Mouse (Mus musculus) embryonic facial prominence, embryonic 12.5 days (tissue): ENCODE data around the gene 2310034G01Rik. TPM values are rescaled to one million over a fixed set of nuclear protein-coding genes. Genes with fewer than 3 reads are reported as not detected.

Experiments
- ATAC-seq: fragments of 200-750 bp; cut with Nextera tagmentation; 2 replicates; pipeline ENCODE4 v1.8.0; 2017; ENCODE audit not compliant: insufficient number of reproducible peaks, insufficient read depth, low FRiP score, low TSS enrichment
- H3K27ac ChIP-seq: fragments of 300-500 bp; sonication (generic); 2 replicates; pipeline ENCODE4 v1.5.1; 2016; ENCODE audit warnings: mild to moderate bottlenecking
- H3K27me3 ChIP-seq: fragments of 300-500 bp; sonication (generic); 2 replicates; pipeline ENCODE4 v1.6.1; 2016; ENCODE audit warnings: mild to moderate bottlenecking, moderate library complexity
- H3K36me3 ChIP-seq: fragments of 300-500 bp; sonication (generic); 2 replicates; pipeline ENCODE4 v1.6.1; 2016; ENCODE audit warnings: mild to moderate bottlenecking
- H3K4me1 ChIP-seq: fragments of 300-500 bp; sonication (generic); 2 replicates; pipeline ENCODE4 v1.6.1; 2016
- H3K4me2 ChIP-seq: fragments of 300-500 bp; sonication (generic); replicated peaks from 2 replicates; pipeline ENCODE4 v1.6.1; 2016; ENCODE audit warnings: mild to moderate bottlenecking, moderate library complexity
- H3K4me3 ChIP-seq: fragments of 300-500 bp; sonication (generic); 2 replicates; pipeline ENCODE4 v1.5.1; 2016; ENCODE audit warnings: mild to moderate bottlenecking
- H3K9ac ChIP-seq: fragments of 300-500 bp; sonication (generic); 2 replicates; pipeline ENCODE4 v1.6.1; 2016; ENCODE audit warnings: mild to moderate bottlenecking, moderate library complexity
- H3K9me3 ChIP-seq: fragments of 300-500 bp; sonication (generic); 2 replicates; pipeline ENCODE4 v1.6.1; 2016; ENCODE audit warnings: mild to moderate bottlenecking, moderate library complexity
- WGBS: fragments of 180-500 bp; shearing (Covaris S2); methylation state at CpG from one replicate; pipeline ENCODE4 v1.1.7; 2016; 5-methylcytosine and 5-hydroxymethylcytosine counted together
- polyA plus RNA-seq: library from polyadenylated mRNA; unstranded; fragments of >200 nt; fragmentation: Nextera tagmentation; extraction: Ambion mirVana; gene quantifications from 2 replicates; pipeline ENCODE4 v1.2.1, GENCODE M21; 2016

2310034G01Rik gene
- polyA plus RNA-seq, 1 experiment from 2014 or later, result 2.2 TPM

GRCm38 (mm10) chr19:46317546-46317885 is 32.6 kb downstream of the 2310034G01Rik start:
- no peak for ATAC-seq
- no peaks in the 10 kb centered on the region for H3K9me3 ChIP-seq
- peaks cover 33% of the 10 kb centered on the region for H3K4me1 ChIP-seq
- H3K36me3 ChIP-seq, result no peaks in the 10 kb centered on the region
- peak overlapping the region; percentile 62 for H3K9ac ChIP-seq
- peak overlapping the region; percentile 81 for H3K4me2 ChIP-seq
- H3K27ac ChIP-seq, result peak overlapping the region; percentile 41; the same call in 1 of the 2 replicates
- H3K4me3 ChIP-seq, result peak overlapping the region; percentile 45
- H3K27me3 ChIP-seq, result peaks cover 98% of the 10 kb centered on the region
- 1% methylated on average over 45 of the region's 48 CpGs for WGBS

GRCm38 (mm10) chr19:46316846-46317545 is 33.1 kb downstream of the 2310034G01Rik start:
- Histone ChIP-seq H3K9ac (peak overlapping the region; percentile 62; the same call in 1 of the 2 replicates), H3K4me2 (peak overlapping the region; percentile 81), H3K4me3 (peak overlapping the region; percentile 45), H3K4me1 (peaks cover 33% of the 10 kb centered on the region), H3K27ac (no peak overlapping the region), H3K27me3 (peaks cover 95% of the 10 kb centered on the region), H3K36me3 (no peaks in the 10 kb centered on the region), H3K9me3 (no peaks in the 10 kb centered on the region)
- WGBS, result 36% methylated on average over 15 of the region's 15 CpGs
- ATAC-seq, result no peak

DNA sequence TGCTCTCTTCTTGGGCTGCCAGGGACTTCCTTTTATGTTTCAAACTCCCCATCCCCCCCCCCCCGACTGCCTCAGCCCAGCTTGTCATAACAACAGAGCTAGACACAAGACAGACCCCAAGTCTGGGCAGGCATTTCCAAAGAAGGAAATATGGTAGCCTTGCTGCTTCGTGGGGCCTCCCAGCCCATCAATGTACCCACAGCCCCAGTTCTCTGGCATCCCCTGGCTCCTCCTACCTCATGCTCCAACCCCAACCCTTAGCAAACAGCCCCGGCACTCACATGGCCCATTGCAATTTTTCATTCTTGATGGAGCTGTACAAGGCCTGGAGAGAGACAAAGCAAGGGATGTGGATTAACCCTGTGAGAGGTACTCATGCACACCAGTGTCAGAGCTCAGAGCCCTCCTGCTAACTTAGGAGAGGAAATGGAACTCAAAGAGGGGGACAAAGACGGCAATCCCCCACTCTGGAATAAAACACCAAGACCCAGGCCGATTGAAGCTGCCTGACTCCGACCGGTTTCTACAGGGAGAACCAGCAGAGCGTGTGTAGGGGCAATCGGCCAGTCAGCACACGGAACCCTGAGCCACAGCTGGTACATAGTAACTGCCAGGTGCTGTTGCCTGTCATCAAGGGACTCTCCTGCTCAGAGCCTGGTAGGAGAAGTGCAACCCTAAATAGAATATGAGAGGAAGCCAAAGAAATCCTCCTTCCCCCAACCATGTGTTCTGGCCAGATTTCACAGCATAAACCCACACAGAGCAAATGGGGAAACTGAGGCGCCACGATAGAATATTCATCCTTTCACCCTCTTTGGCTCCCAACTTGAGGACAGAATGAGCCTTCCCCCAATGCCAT is 34.1 kb downstream of the 2310034G01Rik start:
- Histone ChIP-seq H3K36me3 (peaks cover 7% of the 10 kb centered on the region; the same call in 1 of the 2 replicates), H3K4me1 (peaks cover 25% of the 10 kb centered on the region; the same call in 1 of the 2 replicates), H3K27me3 (peaks cover 85% of the 10 kb centered on the region), H3K4me3 (peak overlapping the region; percentile 10; the same call in 1 of the 2 replicates), H3K4me2 (no peak overlapping the region), H3K27ac (no peak overlapping the region), H3K9ac (no peak overlapping the region), H3K9me3 (no peaks in the 10 kb centered on the region)
- WGBS, result 47% methylated on average over 12 of the region's 12 CpGs
- no peak for ATAC-seq

- peaks cover 76% of the 10 kb centered on the region for H3K27me3 ChIP-seq
- no peak overlapping the region for H3K4me2 ChIP-seq
- H3K36me3 ChIP-seq, result peaks cover 15% of the 10 kb centered on the region; the same call in 1 of the 2 replicates
- H3K9ac ChIP-seq, result no peak overlapping the region
- no peak overlapping the region for H3K27ac ChIP-seq
- 35% methylated on average over 14 of the region's 14 CpGs for WGBS
- no peak overlapping the region for H3K4me3 ChIP-seq
- no peaks in the 10 kb centered on the region for H3K9me3 ChIP-seq
- no peak for ATAC-seq
- peaks cover 25% of the 10 kb centered on the region; the same call in 1 of the 2 replicates for H3K4me1 ChIP-seq
These were observed 35.0 kb downstream of the 2310034G01Rik start for GRCm38 (mm10) chr19:46314872-46315742.

- Histone ChIP-seq H3K4me3 (no peak overlapping the region), H3K4me1 (peaks cover 25% of the 10 kb centered on the region; the same call in 1 of the 2 replicates)
- 9% methylated on average over 18 of the region's 18 CpGs for WGBS
These were observed 35.9 kb downstream of the 2310034G01Rik start for GRCm38 (mm10) chr19:46314151-46314601.

DNA sequence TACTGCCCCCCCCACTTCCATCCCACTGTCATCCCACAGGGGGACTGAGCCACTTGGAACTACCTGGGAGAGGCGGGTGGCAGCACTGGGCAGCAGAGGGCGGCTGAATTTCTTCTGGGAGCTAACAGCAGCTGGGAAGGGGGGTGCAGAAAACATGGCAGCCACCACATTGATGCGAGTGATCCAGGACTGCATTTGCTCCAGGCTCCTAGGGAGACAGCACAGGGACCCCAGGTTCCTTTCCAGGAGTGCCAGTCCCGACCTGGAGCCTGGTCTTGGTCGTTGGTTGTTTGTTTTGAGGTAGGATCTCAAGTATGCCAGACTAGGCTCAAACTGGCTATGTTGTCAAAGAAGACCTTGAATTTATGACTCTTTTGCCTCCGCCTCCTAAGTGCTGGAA is 36.5 kb downstream of the 2310034G01Rik start:
- Histone ChIP-seq H3K9ac (no peak overlapping the region), H3K36me3 (peaks cover 18% of the 10 kb centered on the region; the same call in 1 of the 2 replicates), H3K27ac (no peak overlapping the region), H3K9me3 (no peaks in the 10 kb centered on the region), H3K27me3 (peaks cover 65% of the 10 kb centered on the region), H3K4me1 (peaks cover 24% of the 10 kb centered on the region), H3K4me2 (no peak overlapping the region), H3K4me3 (no peak overlapping the region)
- 72% methylated on average over 6 of the region's 6 CpGs for WGBS
- no peak for ATAC-seq

More at GRCm38 (mm10) chr19:46314151-46314601, 35.9 kb downstream of the 2310034G01Rik start:
- Histone ChIP-seq H3K9ac (no peak overlapping the region), H3K9me3 (no peaks in the 10 kb centered on the region), H3K27me3 (peaks cover 67% of the 10 kb centered on the region), H3K4me2 (no peak overlapping the region), H3K36me3 (peaks cover 18% of the 10 kb centered on the region; the same call in 1 of the 2 replicates), H3K27ac (no peak overlapping the region)
- no peak for ATAC-seq

GRCm38 (mm10) chr19:46313116-46313515 is 37.0 kb downstream of the 2310034G01Rik start:
- no peak overlapping the region for H3K4me3 ChIP-seq
- peaks cover 22% of the 10 kb centered on the region for H3K4me1 ChIP-seq
- H3K9ac ChIP-seq, result no peak overlapping the region
- peaks cover 65% of the 10 kb centered on the region for H3K27me3 ChIP-seq
- no peak overlapping the region for H3K27ac ChIP-seq
- ATAC-seq, result no peak
- H3K36me3 ChIP-seq, result peaks cover 18% of the 10 kb centered on the region; the same call in 1 of the 2 replicates
- H3K4me2 ChIP-seq, result no peak overlapping the region
- 89% methylated on average over 9 of the region's 9 CpGs for WGBS
- H3K9me3 ChIP-seq, result no peaks in the 10 kb centered on the region

GRCm38 (mm10) chr19:46312566-46312965 is 37.5 kb downstream of the 2310034G01Rik start:
- peaks cover 18% of the 10 kb centered on the region for H3K4me1 ChIP-seq
- H3K9ac ChIP-seq, result no peak overlapping the region
- ATAC-seq, result no peak
- WGBS, result 90% methylated on average over 21 of the region's 21 CpGs
- peaks cover 18% of the 10 kb centered on the region; the same call in 1 of the 2 replicates for H3K36me3 ChIP-seq
- H3K4me2 ChIP-seq, result no peak overlapping the region
- H3K27me3 ChIP-seq, result peaks cover 65% of the 10 kb centered on the region
- H3K27ac ChIP-seq, result no peak overlapping the region
- H3K9me3 ChIP-seq, result no peaks in the 10 kb centered on the region
- no peak overlapping the region for H3K4me3 ChIP-seq

DNA sequence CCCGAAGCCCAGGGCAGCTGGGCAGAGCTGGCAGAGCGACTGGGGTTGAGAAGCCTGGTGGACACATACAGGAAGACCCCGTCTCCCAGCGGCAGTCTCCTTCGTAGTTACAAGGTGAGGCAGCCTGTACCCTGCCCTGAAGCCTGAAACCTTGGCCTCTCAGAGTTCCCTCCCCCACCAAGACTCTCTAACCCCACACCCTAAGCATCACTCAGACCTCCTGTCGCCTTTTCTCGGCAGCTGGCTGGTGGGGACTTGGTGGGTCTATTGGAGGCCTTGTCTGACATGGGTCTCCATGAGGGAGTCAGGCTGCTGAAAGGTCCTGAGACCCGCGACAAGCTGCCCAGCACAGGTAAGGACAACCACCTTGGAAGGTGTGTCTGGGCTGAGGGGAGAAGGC is 38.8 kb downstream of the 2310034G01Rik start:
- peaks cover 18% of the 10 kb centered on the region; the same call in 1 of the 2 replicates for H3K36me3 ChIP-seq
- H3K27me3 ChIP-seq, result peaks cover 63% of the 10 kb centered on the region

GRCm38 (mm10) chr19:46310312-46310865 is 39.7 kb downstream of the 2310034G01Rik start:
- Histone ChIP-seq H3K36me3 (peaks cover 18% of the 10 kb centered on the region; the same call in 1 of the 2 replicates), H3K27ac (no peak overlapping the region), H3K4me2 (no peak overlapping the region), H3K4me3 (no peak overlapping the region), H3K27me3 (peaks cover 54% of the 10 kb centered on the region), H3K4me1 (peaks cover 16% of the 10 kb centered on the region), H3K9ac (no peak overlapping the region), H3K9me3 (no peaks in the 10 kb centered on the region)
- 86% methylated on average over 12 of the region's 12 CpGs for WGBS
- ATAC-seq, result no peak

More for the DNA sequence above, 38.8 kb downstream of the 2310034G01Rik start:
- H3K4me3 ChIP-seq, result no peak overlapping the region
- no peak overlapping the region for H3K27ac ChIP-seq
- WGBS, result 88% methylated on average over 9 of the region's 9 CpGs
- H3K4me1 ChIP-seq, result peaks cover 14% of the 10 kb centered on the region
- H3K9me3 ChIP-seq, result no peaks in the 10 kb centered on the region
- no peak overlapping the region for H3K9ac ChIP-seq
- no peak for ATAC-seq
- no peak overlapping the region for H3K4me2 ChIP-seq
